Mouse (Mus musculus): ENCODE measurements around the gene Rpgrip1. TPM values are rescaled to one million over a fixed set of nuclear protein-coding genes. Genes with fewer than 3 reads are reported as not detected.
"Not testable (repeated sequence)": the region's sequence is repeated elsewhere in the genome, so short reads cannot be mapped to it uniquely, and the experiment has no call there.

Rpgrip1 gene
- polyA plus RNA-seq (2016; fragmentation: Nextera tagmentation; extraction: Ambion mirVana): 53.6 and 58.4 TPM in 2 replicates

DNA sequence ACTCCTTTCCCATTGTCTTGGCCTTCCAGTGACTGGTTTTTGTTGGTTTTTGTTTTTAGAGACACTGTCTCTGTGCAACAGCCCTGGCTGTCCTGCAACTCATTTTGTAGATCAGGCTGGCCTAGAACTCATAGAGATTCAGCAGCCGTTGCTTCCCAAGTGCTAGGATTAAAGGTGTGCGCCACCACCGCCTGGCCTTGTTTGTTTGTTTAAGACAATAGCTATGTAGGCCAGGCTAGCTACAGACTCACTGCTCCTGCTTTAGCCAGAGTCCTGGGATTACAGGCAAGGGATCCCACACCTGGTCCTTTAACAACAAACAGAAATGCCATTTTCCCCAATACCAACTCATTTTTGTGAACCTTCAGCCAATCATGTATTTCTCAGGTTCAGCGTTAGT, at the start of gene Rpgrip1:
Gene Rpgrip1 (plus strand): TSS at position 359 of the 400 bp plus-strand sequence.
- no peak within 1 kb of the TSS for H3K27ac ChIP-seq
- H3K27me3 ChIP-seq: no peaks in the 10 kb centered on the region
- no peaks in the 10 kb centered on the region for H3K4me1 ChIP-seq
- no peaks in the 10 kb centered on the region for H3K36me3 ChIP-seq
- 87% methylated on average over 4 of the region's 4 CpGs for WGBS
- H3K4me2 ChIP-seq (replicated peaks): no peak within 1 kb of the TSS
- H3K4me3 ChIP-seq: no peak within 1 kb of the TSS
- no peak for ATAC-seq (ENCODE audit: low FRiP score)
- no peaks in the 10 kb centered on the region for H3K9me3 ChIP-seq (replicated peaks)
- H3K9ac ChIP-seq: no peak within 1 kb of the TSS

DNA sequence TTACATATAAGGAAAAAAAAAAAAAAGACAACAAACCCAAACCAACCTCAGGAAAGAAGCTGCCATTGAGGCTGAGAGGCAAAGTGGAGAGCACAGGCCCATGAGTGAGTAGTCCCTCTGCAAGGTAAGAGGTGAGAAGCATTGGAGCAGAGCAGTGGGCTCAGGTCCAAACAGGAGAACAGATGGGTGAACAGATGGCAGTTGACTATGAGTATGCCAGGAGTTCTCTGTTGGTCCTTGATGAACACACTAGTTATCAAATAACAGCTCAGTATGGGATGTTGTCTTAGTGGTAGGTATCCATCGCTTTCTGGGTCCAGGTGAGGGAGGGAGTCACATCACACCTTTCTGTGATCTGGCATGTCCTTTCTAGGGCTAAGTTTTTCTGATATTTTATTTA, 49.7 kb upstream of the Rpgrip1 start:
- Histone ChIP-seq H3K9ac (no peak overlapping the region), H3K9me3 (replicated peaks) (no peaks in the 10 kb centered on the region), H3K27ac (no peak overlapping the region), H3K4me1 (no peaks in the 10 kb centered on the region), H3K27me3 (no peaks in the 10 kb centered on the region), H3K36me3 (no peaks in the 10 kb centered on the region), H3K4me3 (no peak overlapping the region), H3K4me2 (replicated peaks) (no peak overlapping the region)
- ATAC-seq (ENCODE audit: low FRiP score): no peak
- 79% methylated on average over 1 of the region's 1 CpGs for WGBS

- H3K4me3 ChIP-seq: no peak overlapping the region
- H3K4me2 ChIP-seq (replicated peaks): no peak overlapping the region
- no peaks in the 10 kb centered on the region for H3K9me3 ChIP-seq (replicated peaks)
- no peak overlapping the region for H3K9ac ChIP-seq
- H3K27me3 ChIP-seq: no peaks in the 10 kb centered on the region
- H3K36me3 ChIP-seq: no peaks in the 10 kb centered on the region
- H3K4me1 ChIP-seq: no peaks in the 10 kb centered on the region
- no peak overlapping the region for H3K27ac ChIP-seq
- no peak for ATAC-seq (ENCODE audit: low FRiP score)
- WGBS: 88% methylated on average over 8 of the region's 8 CpGs
Measured at GRCm38 (mm10) chr14:52061798-52062197, 48.7 kb upstream of the Rpgrip1 start.

DNA sequence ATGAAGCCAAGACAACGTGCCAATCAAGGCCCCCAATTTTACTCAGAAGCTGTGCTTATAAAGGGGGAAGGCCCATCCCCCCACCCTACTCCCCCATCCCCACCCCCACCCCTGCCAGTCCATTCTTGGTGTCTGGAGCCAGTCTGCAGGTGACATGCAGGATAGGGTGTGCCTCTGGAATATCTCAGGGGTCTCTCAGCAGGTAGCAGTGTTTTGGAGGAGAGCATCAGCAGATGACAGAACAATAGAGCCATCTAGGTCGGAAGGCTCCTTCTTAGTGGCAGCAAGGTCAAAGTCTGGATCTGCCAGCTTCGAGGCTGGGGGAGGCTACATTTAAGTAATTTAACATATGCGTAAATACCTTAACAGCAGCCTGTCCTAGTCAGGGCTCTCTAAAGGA, 44.4 kb upstream of the Rpgrip1 start:
- Histone ChIP-seq H3K27ac (no peak overlapping the region), H3K9ac (no peak overlapping the region), H3K36me3 (peaks cover 6% of the 10 kb centered on the region), H3K4me1 (no peaks in the 10 kb centered on the region), H3K27me3 (no peaks in the 10 kb centered on the region), H3K4me3 (no peak overlapping the region), H3K4me2 (replicated peaks) (no peak overlapping the region), H3K9me3 (replicated peaks) (no peaks in the 10 kb centered on the region)
- ATAC-seq (ENCODE audit: low FRiP score): no peak
- WGBS: 54% methylated on average over 4 of the region's 4 CpGs

DNA sequence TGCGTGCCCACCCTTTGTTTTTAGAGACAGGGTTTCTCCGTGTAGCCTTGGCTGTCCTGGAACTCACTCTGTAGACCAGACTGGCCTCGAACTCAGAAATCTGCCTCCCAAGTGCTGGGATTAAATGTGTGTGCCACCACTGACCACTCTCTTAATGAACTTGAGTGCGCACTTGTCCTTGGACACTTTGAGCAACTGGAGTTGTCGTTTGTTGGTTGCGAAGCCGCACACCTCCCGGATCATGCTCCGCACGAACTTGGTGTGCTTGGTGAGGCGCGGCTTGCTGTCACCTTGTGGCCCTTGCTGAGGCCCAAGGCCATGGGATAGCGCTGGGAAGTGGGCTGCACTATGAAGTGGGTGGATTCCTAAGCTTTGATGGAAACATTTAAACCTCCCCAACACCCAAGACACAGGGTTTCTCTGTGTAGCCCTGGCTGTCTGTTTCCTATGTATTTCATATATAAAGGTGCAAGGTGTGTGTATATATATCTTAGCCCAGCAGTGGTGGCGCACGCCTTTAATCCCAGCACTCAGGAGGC, 38.8 kb upstream of the Rpgrip1 start:
- Histone ChIP-seq H3K36me3 (peaks cover 53% of the 10 kb centered on the region), H3K9ac (no peak overlapping the region)
- 0 out of 2 replicates have a peak, but pooled peaks have one; percentile 23 for ATAC-seq (ENCODE audit: low FRiP score)

GRCm38 (mm10) chr14:52083083-52083482, 27.4 kb upstream of the Rpgrip1 start:
- H3K4me3 ChIP-seq: no peak overlapping the region
- no peak overlapping the region for H3K27ac ChIP-seq
- ATAC-seq (ENCODE audit: low FRiP score): no peak
- H3K27me3 ChIP-seq: no peaks in the 10 kb centered on the region
- H3K4me1 ChIP-seq: no peaks in the 10 kb centered on the region
- H3K9ac ChIP-seq: no peak overlapping the region
- H3K4me2 ChIP-seq (replicated peaks): no peak overlapping the region
- peaks cover 44% of the 10 kb centered on the region for H3K36me3 ChIP-seq
- H3K9me3 ChIP-seq (replicated peaks): no peaks in the 10 kb centered on the region

More for the DNA sequence above, 38.8 kb upstream of the Rpgrip1 start:
- whole genome bisulfite sequencing: 93% methylated on average over 15 of the region's 15 CpGs
- Histone ChIP-seq H3K27me3 (no peaks in the 10 kb centered on the region), H3K4me1 (no peaks in the 10 kb centered on the region), H3K4me3 (no peak overlapping the region), H3K4me2 (replicated peaks) (no peak overlapping the region), H3K9me3 (replicated peaks) (no peaks in the 10 kb centered on the region), H3K27ac (no peak overlapping the region)

- Histone ChIP-seq H3K9ac (no peak overlapping the region), H3K36me3 (peaks cover 35% of the 10 kb centered on the region), H3K4me1 (peaks cover under 1% of the 10 kb centered on the region; the same call in 1 of the 2 replicates), H3K4me2 (replicated peaks) (no peak overlapping the region), H3K9me3 (replicated peaks) (no peaks in the 10 kb centered on the region), H3K27ac (no peak overlapping the region), H3K4me3 (no peak overlapping the region), H3K27me3 (no peaks in the 10 kb centered on the region)
- WGBS: 94% methylated on average over 1 of the region's 1 CpGs
- no peak for ATAC-seq (ENCODE audit: low FRiP score)
Measured at GRCm38 (mm10) chr14:52094533-52094932, 16.0 kb upstream of the Rpgrip1 start.

DNA sequence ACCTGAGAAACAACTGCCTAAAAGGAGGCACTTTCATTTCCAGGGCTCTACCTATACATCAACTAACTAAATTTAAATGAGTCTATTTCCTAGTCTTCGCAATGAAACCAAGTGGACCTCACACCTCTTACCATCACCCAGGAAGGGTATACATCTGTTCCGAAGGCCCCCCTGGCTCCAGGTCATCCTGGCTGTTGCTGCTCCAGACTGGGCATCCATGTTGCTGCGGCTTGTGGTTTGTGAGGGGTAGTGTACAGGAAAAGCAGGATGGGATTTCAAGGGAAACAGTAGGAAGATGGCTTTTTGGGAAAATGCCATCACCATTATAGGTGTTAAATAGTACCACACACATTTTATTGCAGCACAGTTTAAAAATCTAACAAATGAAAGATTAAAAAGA, 13.3 kb upstream of the Rpgrip1 start:
- 95% methylated on average over 3 of the region's 3 CpGs for WGBS
- ATAC-seq (ENCODE audit: low FRiP score); H3K27me3 ChIP-seq; H3K9me3 ChIP-seq (replicated peaks); H3K4me2 ChIP-seq (replicated peaks); H3K27ac ChIP-seq; H3K4me3 ChIP-seq; H3K9ac ChIP-seq: not testable (repeated sequence)
- Histone ChIP-seq H3K4me1 (peaks cover 19% of the 10 kb centered on the region), H3K36me3 (peaks cover 30% of the 10 kb centered on the region)

DNA sequence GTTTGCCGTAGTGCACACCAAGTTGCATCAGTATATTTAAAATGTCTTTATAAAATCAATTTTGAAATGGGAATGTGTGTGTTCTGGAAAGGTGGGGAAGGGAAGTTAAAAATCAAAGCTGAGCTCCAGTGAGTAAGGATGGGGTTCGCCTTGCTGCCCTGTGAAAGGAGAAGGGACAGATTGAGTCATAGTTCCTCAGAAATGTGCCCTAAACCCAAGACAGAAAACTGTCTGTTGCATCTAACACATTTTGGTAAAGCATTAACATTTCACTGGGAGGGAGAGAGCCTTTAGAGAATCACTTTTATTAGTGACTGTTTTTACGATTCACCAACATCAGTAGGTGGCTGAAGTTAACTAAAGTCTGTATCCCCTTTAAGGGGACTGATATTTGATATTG, 12.1 kb upstream of the Rpgrip1 start:
- ATAC-seq (ENCODE audit: low FRiP score); H3K9ac ChIP-seq; H3K4me2 ChIP-seq (replicated peaks); H3K27me3 ChIP-seq; H3K27ac ChIP-seq; H3K9me3 ChIP-seq (replicated peaks); H3K4me3 ChIP-seq: not testable (repeated sequence)
- peaks cover 24% of the 10 kb centered on the region for H3K36me3 ChIP-seq
- 85% methylated on average over 3 of the region's 3 CpGs for WGBS
- peaks cover 26% of the 10 kb centered on the region for H3K4me1 ChIP-seq

GRCm38 (mm10) chr14:52099563-52099962, 10.9 kb upstream of the Rpgrip1 start:
- Histone ChIP-seq H3K27me3 (no peaks in the 10 kb centered on the region), H3K9me3 (replicated peaks) (no peaks in the 10 kb centered on the region), H3K4me2 (replicated peaks) (no peak overlapping the region), H3K4me3 (no peak overlapping the region), H3K4me1 (peaks cover 26% of the 10 kb centered on the region), H3K36me3 (peaks cover 22% of the 10 kb centered on the region), H3K9ac (no peak overlapping the region), H3K27ac (no peak overlapping the region)
- no peak for ATAC-seq (ENCODE audit: low FRiP score)
- 86% methylated on average over 2 of the region's 2 CpGs for whole genome bisulfite sequencing

DNA sequence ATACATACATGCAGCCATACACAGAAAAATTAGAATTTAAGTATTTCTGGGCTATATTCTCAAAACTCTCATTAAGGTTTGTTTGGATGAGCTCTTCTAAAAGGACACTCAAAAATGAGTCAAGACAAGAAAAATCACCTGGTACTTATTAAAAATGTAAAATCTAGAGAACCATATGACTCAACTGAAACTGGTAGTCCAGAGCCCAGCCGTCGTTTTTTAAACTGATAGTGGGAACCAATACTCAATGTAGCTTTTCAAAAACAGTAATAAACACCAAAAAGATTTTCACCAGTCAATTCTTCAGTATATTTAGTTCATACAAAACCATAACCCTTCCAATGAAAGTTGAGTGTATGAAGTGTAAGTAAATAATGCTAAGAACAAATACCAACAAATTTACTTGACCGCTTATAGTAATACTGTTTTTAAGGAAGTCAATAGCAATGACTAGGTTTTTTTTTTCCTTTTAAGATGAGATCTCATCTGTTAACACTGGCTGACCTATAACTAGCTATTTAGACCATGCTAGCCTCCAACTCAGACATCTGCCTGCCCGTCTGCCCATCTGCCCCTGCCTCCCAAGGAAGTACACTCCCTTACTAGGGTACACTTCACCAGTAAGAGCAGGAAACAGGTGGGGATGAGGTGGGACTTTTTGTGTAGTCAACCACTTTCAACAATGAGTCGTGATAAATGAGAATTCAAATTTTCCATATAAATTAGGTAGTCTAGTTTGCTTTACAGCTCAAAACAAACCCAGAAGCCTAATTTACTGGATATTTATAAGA, 10.1 kb upstream of the Rpgrip1 start:
- Histone ChIP-seq H3K4me1 (peaks cover 26% of the 10 kb centered on the region), H3K27me3 (no peaks in the 10 kb centered on the region), H3K4me3 (no peak overlapping the region), H3K9ac (no peak overlapping the region), H3K9me3 (replicated peaks) (no peaks in the 10 kb centered on the region), H3K36me3 (peaks cover 22% of the 10 kb centered on the region), H3K4me2 (replicated peaks) (peak overlapping the region; percentile 77; the same call in 1 of the 2 replicates), H3K27ac (no peak overlapping the region)
- no peak for ATAC-seq (ENCODE audit: low FRiP score)
- 84% methylated on average over 5 of the region's 5 CpGs for WGBS

GRCm38 (mm10) chr14:52101285-52102157, 9.0 kb upstream of the Rpgrip1 start:
- H3K4me2 ChIP-seq (replicated peaks): peak overlapping the region; percentile 77
- H3K27ac ChIP-seq: no peak overlapping the region
- no peaks in the 10 kb centered on the region for H3K9me3 ChIP-seq (replicated peaks)
- 84% methylated on average over 1 of the region's 1 CpGs for WGBS
- no peak for ATAC-seq (ENCODE audit: low FRiP score)
- H3K9ac ChIP-seq: no peak overlapping the region
- no peaks in the 10 kb centered on the region for H3K27me3 ChIP-seq
- H3K36me3 ChIP-seq: peaks cover 16% of the 10 kb centered on the region
- H3K4me3 ChIP-seq: peak overlapping the region; percentile 91; the same call in 1 of the 2 replicates
- peaks cover 26% of the 10 kb centered on the region for H3K4me1 ChIP-seq
